Mouse (Mus musculus): ENCODE data around the gene Zbed6. TPM values are rescaled to one million over a fixed set of nuclear protein-coding genes. Genes with fewer than 3 reads are reported as not detected.
"Not testable (repeated sequence)": the region's sequence is repeated elsewhere in the genome, so short reads cannot be mapped to it uniquely, and the experiment has no call there.

Gene Zbed6
- total RNA-seq (2021) = 1 to 10 TPM; 4.3 to 5.9 TPM

DNA sequence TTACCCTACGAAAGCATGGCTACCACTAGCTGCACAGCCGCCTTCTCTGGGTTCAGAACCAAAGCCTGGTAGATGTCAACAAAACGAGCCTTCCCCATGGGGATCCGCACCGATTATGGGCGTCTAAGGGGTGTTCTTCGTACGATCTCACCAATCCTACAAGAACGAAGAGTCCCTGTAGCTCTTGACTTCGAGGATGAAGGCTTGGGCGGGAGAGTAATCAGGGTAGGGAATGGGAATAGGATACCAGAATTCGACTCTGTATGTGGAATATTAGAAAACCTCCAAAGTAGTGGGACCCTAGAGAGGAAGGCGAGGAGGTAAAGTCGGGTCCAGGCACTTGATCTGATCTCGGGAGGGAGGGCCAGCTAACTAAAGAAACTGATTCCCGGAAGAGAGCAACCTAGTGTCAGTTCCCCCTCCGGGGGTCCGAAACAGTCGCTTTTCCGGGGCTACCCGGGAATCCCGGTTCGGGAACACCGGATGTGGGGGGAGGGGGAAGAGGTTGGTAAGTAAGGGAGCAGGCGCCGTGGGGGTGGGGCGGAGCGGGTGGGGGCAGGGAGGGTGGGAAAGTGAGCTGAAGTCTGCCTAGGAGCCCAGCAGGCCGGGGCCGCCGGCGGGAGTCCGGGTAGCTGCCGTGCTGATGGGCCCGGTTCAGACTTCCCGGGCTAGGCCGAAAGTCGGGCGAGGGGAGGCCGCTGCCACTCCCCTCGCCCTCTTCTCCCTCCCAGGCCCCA is at the start of gene Zbed6:
Zbed6 (minus strand) TSS at position 420 of the 737 bp plus-strand sequence.
- peak in 1 of 2 experiments; percentile 65 for DNase-seq (ENCODE audit: low spot score in 2 of 2)
- intact Hi-C loops (cut with DNase I) = no loop called here

DNA sequence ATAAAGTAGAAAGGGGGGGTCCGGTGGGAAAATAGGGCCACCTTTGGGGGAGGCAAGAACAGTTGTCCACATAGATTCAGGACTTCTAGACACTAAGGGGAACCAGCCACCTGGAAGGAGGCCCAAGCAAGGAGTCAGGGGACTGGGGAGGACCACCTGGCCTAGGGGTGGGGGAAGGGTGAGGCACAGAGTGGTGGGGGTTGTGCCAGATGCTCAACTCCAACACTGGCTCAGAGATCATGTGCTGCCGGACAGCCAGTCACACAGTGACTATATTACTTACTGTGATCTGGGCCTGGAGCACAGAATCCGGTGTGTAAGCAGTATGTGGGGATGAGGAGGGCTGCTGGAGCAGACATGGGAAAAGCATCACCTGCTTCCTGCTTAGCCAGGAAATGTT is 48.6 kb upstream of the Zbed6 start:
- no peak for DNase-seq (ENCODE audit: low spot score in 2 of 2)
- intact Hi-C loops (cut with DNase I) = no loop called here

DNA sequence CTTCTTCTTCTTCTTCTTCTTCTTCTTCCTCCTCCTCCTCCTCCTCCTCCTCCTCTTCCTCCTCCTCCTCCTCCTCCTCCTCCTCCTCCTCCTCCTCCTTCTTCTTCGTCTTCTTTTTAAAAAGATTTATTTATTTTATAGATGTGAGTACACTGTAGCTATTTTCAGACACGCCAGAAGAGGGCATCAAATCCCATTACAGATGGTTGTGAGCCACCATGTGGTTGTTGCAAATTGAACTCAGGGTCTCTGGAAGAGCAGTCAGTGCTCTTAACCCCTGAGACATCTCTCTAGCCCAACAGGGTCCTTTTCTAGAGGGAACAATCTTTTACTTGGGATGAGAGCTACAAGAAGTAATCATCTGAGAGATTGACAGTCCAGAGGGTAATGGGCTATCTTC is 41.1 kb upstream of the Zbed6 start:
- intact Hi-C loops (cut with DNase I); DNase-seq (ENCODE audit: low spot score in 2 of 2): not testable (repeated sequence)

DNA sequence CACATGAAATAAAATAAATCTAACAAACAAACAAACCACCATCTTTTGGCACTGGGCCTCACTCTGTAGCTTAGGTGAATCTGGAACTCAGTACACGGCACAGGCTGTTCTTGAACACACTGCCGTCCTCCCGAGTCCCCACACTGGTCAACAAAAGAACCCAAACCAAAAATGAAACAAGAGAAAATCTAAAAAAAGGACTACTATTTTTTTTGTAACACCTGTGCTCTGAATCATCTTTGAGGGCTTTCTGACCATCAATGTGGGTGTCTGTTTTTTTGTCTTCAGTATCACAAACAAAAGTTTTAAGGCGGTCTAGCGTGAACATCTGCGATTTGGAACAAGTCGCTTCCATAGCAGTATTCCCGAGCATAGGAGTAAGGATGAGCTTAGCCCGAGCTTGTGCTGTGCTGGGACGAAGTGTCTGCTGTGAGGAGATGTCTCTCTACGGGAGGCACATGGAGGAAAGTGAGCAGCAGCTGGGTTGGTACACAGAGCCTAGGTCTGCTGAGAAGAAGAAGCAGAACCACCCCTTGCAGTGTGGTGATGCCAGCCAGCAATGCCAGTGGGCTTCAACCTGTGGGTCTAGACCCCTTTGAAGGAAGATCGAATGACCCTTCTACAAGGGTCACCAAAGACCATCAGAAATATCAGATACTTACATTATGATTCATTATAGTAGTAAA is 37.4 kb upstream of the Zbed6 start:
- intact Hi-C loops (cut with DNase I) = no loop called here
- DNase-seq (ENCODE audit: low spot score in 2 of 2) = no peak

DNA sequence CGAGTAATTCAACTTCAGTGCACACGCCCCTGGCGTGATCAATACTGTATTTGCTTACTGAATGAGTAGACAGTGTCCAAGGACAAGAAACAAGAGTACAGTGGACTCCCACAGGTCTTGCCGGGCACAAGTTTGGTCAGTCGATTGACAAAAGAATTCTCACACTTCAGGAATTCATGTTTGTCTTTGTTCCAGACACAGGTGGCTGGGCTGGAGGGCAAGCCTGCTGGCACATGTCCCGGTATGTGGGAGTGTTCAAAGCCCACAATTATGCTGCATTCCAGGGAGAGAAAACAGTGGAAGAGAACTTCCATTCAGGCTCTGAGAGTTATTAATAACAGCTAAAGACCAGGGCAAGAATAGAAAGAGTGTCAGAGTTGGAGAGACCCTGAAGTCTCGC is 35.2 kb upstream of the Zbed6 start:
- intact Hi-C loops (cut with DNase I) = no loop called here
- no peak for DNase-seq (ENCODE audit: low spot score in 2 of 2)

DNA sequence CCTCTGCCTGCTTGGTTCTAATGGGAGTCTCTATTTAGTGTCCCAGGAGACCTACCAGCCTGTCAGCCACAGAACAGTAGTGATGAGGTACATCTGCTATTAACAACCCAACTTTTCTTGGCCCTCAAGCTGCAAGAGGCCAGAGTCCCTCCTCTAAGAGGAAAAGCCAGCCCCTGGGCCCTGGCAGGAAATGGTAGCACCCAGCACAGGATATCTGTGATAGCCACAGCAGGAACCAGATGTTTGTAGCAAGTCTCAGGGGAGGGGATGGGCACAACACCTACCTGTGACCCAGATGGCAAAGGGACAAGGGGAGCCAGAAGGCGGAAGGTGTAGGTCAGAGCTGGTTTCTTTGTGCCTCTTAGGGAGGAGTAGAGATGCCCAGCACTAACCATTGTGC is 34.2 kb upstream of the Zbed6 start:
- intact Hi-C loops (cut with DNase I) = no loop called here
- no peak for DNase-seq (ENCODE audit: low spot score in 2 of 2)

DNA sequence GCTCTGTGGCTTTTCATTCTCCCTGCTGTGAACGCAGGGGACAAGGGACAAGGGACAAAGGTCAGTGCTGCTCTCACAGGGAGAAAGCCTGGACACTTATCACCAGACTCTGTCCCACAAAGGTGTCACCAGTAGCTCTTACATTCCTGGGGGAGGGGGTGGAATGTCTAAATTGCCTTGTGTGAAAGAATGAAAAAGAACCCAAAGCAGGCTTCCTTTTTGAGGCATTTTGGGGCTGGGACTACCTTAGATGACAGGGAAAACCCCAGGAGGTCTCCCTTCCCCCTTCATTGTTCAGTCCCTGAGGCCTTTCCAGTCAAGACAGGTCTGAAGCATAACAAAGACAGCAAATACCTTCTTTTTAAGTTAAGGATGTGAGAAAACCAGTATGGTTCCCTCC is 33.6 kb upstream of the Zbed6 start:
- intact Hi-C loops (cut with DNase I) = no loop called here
- DNase-seq (ENCODE audit: low spot score in 2 of 2) = no peak

DNA sequence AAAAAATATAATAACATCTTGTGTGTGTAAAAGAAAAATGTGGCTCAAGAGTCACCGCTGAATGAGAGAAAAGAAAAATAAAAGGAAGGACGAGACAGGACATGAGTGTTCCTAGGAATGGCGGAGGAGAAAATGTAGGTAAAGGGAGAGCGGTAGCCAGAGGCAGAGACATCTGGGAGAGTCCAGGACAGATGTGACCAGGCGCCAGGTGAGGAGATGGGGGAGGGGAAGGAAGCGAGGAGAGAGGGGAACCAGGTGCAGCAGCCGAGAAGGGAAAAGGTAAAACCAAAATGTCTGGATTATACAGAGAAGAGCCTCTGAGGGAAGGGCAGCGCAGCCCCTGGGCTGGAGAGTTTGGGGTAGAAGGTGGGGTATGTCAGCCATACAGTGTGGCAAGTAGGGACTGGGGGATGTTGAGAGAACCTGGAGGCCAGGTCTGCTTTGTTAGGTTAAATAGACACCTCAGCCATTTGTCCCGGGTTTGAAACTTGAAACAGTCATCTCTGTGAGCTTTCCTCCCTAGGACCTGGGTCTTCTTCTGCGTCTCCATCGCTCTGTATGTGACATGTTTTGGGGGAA is 32.9 kb upstream of the Zbed6 start:
- intact Hi-C loops (cut with DNase I) = no loop called here

DNA sequence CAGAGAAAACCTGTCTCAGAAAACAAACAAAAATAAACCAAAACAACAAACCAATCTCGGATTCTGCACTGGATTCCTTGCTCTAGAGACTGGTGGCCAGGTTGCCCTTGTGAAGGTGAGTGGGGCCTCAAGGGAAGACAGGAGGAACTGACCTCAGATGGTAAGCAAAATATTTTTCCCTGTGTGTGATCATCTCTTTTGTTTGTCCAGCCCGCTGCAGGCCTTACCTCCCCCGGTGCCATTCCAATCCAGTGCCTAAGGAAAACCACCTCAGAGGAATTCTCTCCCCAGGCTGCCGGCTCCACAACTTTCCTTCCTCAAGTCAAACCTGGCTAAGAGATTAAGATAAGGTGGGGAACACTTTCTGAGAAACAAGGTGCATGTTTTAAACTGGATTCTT is 31.5 kb upstream of the Zbed6 start:
- intact Hi-C loops (cut with DNase I) = no loop called here
- no peak for DNase-seq (ENCODE audit: low spot score in 2 of 2)

More for the DNA sequence above, 32.9 kb upstream of the Zbed6 start:
- no peak for DNase-seq (ENCODE audit: low spot score in 2 of 2)

DNA sequence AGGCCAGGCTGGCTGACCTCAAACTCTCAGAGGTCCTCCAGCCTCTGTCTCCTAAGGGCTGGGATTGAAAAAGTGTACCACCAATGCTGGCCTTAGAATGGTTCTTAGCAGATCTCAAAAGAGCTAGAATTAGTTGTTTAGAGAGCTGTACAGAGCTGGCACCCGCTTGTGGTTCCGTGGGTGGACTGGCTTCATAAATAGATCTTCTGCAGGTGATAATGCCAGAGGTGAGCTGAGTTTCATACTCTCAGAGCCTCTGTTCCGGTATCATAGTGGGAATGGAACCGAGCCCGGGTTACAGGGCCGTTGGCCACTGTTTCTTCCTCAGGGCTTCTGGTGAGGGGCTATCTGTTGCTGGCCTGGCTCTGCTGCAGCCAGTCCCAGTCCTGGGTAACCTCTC is 30.4 kb upstream of the Zbed6 start:
- no peak for DNase-seq (ENCODE audit: low spot score in 2 of 2)
- intact Hi-C loops (cut with DNase I) = no loop called here

DNA sequence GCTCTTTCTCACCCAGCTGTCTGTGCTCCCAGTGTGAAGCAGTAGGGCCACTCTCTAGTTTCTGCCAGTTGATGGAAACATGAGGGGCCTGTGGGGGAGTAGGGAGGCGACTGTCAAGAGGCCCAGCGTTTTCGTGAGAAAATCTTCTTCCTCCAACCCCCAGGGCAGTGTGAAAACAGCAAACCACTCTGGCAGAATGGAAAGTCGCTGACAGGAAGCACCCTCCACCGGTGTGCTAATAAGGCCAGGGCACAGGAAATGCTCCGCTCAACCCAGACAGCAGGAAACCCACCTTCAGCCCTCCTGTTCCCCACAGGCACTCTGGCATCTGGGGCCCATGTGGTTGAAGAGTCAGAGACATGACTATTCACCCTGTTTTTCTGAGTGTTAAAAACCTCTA is 29.2 kb upstream of the Zbed6 start, which contains the start of gene Lax1:
Lax1 (minus strand) TSS at position 212 of the 400 bp plus-strand sequence.
- DNase-seq (ENCODE audit: low spot score in 2 of 2) = no peak
- intact Hi-C loops (cut with DNase I) = no loop called here

DNA sequence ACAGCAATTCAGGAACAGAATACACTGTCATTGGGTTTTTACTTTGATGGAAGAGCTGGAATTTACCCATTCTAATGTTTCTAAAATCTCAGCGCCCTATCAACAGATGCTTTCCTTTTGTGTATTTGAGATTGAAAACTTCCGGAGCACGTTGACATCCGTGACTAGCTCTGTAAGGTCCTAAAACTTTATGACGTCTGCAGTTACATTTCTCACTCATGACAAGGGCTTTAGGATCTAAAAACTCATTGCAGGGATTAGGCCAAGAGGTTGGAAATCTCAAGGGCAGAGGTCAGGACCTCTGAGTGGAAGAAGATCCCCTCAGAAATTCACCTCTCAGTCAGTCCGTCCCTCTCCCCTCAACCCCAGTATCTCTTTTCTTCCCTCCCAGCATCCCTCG is 27.6 kb upstream of the Zbed6 start:
- no peak for DNase-seq (ENCODE audit: low spot score in 2 of 2)
- intact Hi-C loops (cut with DNase I) = no loop called here

DNA sequence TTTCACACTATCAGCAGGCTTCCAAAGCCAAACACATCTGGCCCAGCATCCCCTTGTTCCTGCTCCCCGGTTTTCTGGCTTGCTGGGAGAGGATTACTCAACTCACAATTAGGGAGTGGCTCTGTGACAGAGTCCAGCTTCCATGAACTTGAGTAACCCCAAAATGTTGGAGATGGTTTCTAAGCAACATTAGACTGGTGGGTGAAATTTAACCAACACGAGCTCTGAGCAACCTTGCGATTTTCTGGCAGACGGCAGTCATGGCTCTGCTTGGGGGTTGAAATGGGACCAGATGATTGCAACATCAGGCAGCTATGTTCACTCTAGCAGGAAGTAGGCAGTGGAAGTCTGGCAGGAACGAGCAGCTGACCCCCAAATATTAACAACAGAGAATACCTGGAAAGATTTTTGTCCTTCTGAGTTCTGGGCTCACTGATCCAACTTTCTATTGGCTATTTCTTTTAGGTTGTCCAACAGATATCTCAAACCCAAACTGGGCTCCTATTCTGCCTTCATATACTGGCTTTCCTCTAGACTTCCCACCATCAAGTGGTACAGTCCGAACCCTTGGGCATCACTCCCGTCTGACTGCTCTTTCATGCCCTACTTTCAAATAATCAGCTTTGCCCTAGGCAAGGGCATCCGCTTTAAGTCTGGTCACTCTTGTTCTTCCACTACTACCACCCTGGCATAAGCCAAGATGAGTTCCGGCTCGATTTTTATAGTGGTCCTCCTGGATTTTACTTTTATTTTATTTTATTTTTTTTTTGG is 25.2 kb upstream of the Zbed6 start:
- DNase-seq (ENCODE audit: low spot score in 2 of 2) = no peak
- intact Hi-C loops (cut with DNase I) = no loop called here

DNA sequence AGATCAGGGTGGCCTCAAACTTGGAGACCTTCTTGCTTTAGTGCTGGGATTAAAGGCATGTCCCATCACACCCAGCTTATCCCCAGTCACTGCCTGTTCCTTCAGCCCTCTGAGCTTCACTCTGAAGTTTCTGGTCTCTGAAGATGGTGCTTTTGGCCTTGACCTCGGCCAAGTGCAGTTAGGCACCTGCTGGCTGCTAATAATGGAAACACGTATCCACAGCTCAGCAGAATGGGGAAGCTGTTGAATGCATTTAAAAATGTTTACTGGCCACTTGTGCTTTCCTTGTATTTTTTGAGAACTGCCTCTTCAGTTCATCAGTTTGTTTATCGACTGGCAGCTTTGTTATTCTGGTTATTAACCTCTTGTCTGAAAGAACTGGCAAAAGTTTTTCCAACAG is 11.1 kb upstream of the Zbed6 start:
- no peak for DNase-seq (ENCODE audit: low spot score in 2 of 2)
- intact Hi-C loops (cut with DNase I) = no loop called here

DNA sequence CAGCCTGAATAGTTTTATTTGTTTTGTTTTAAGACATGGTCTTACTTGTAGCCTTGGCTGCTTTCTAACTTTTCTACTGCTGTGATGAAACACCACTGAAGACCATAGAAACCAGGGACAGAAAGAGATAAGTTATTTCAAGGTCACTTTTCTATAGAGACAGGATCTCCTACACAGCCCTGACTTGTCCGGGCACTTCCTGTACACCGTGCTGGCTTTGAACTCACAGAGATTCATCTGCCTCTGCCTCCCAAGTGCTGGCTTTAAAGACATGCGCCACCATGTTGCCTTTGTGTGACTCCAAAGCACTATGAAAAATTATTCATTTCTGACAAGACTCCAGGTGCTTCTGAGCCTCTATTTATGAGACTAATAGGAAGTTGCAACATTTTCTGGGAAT is 10.6 kb upstream of the Zbed6 start:
- intact Hi-C loops (cut with DNase I) = no loop called here
- no peak for DNase-seq (ENCODE audit: low spot score in 2 of 2)

DNA sequence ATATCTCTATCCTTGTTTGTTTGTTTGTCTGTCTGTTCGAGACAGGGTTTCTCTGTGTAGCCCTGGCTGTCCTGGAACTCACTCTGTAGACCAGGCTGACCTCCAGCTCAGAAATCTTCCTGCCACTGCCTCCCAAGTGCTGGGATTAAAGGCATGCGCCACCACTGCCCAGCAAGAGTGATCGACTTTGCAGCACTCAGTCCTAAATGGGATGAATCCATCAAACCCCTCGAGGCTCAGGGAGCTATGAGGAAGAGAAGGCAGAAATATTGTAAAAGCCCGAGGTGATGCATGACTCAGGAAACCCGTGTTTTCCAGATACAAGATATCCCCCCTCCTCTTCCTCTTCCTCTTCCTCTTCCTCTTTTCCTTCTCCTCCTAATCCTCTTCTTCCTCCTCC is 10.1 kb upstream of the Zbed6 start:
- DNase-seq (ENCODE audit: low spot score in 2 of 2) = no peak
- intact Hi-C loops (cut with DNase I) = no loop called here

DNA sequence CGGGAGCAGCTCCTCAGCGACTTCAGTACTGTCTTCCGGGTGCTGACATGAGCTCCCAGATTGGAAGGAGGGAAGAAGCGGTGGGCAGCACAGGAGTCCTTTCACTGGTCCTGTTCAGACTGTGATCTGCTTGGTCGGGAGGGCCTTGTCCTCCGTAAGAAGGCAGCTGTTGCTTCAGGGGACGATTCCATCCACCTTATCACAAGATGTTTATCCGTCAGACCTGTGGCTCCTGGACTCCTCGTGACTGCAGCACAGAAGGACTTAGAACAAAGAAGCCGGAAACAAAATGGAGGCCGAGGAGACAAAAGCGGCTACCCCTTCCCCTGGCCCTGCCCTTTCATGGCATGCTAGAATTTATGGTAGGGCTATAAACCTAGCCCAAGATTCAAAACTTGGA is 9.5 kb upstream of the Zbed6 start:
- DNase-seq (ENCODE audit: low spot score in 2 of 2) = no peak
- intact Hi-C loops (cut with DNase I) = no loop called here

DNA sequence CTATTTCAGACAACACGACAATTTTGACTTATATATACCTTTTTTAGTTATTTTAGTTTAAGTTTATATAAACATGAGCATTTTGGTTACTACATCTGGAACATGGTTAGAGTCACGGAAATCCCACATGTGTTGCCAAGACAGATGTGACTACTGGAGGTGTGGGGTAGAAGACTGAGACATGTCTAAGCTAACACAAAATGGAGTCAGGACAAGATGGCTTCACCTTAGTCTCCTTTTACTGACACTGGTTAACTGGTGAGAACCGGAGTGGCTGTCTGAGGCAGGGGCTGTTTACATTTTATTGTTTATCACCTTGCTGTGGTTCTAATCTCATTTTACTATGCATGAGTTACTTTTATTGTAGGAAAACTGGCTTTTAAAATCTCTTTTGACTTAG is 7.9 kb upstream of the Zbed6 start:
- intact Hi-C loops (cut with DNase I) = no loop called here
- DNase-seq (ENCODE audit: low spot score in 2 of 2) = no peak

DNA sequence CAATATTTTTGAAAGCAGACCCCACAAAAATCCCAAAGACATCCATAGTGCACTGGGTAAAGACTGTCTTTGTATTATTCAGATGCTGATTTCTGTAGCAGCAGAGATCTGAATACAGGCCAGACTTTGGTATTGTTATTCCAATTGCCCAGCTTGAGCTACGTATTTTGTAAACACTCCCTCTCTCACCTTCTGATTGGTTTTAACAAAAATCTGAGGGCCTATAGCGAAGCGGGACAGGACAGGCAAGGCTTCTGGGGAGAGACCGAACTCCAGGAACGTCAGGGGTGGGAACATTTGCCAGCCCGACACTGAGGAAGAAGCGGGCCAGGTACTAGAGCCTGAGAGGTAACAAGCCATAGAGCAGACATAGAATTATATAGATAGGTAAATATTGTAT is 7.0 kb upstream of the Zbed6 start:
- no peak for DNase-seq (ENCODE audit: low spot score in 2 of 2)
- intact Hi-C loops (cut with DNase I) = no loop called here

DNA sequence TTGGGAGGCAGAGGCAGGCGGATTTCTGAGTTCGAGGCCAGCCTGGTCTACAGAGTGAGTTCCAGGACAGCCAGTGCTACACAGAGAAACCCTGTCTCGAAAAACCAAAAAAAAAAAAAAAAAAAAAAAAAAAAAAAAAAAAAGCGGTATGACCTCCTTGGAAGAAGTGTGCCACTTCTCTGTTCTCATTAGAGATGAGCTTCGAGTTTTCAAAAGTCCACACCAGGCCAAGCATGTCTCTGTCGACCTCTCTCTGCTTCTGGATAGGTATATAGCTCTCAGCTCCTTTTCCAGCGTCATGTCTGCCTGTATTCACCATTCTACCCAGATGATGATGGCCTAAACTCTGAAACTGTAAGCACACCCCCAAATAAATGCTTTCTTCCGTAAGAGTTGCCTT is 5.0 kb upstream of the Zbed6 start:
- DNase-seq (ENCODE audit: low spot score in 2 of 2); intact Hi-C loops (cut with DNase I): not testable (repeated sequence)
